Mouse (Mus musculus) CH12.LX (cell line): ENCODE measurements around the gene Ugt1a6b. TPM values are rescaled to one million over a fixed set of nuclear protein-coding genes. Genes with fewer than 3 reads are reported as not detected.

ENCODE experiments used
- DNase-seq: peaks from one replicate; pipeline ENCODE4 v3.0.0-alpha.2; 2013; ENCODE audit errors: extremely low read depth
- H3K27ac ChIP-seq: 2 replicates; pipeline ENCODE4 v1.5.1; 2012; ENCODE audit warnings: low read depth, mild to moderate bottlenecking, control low read depth, moderate library complexity; ENCODE audit not compliant: insufficient read depth
- H3K27me3 ChIP-seq: replicated peaks from 2 replicates; pipeline ENCODE3; 2012; ENCODE audit warnings: inconsistent platforms
- H3K36me3 ChIP-seq, 2 experiments: replicated peaks in 1 of 2; 2 replicates each; pipeline versions ENCODE3 to v1.6.1; 2012; ENCODE audit warnings: inconsistent platforms in 1 of 2, low read length in 1 of 2, mild to moderate bottlenecking in 1 of 2, mixed read lengths in 1 of 2, moderate library complexity in 1 of 2; ENCODE audit not compliant: control insufficient read depth in 1 of 2, insufficient read depth in 1 of 2
- H3K4me1 ChIP-seq, 2 experiments: 2 replicates each; pipeline ENCODE4 v1.6.1; 2012; ENCODE audit warnings: inconsistent platforms in 1 of 2, moderate library complexity in 1 of 2; ENCODE audit not compliant: insufficient read depth in 2 of 2, control insufficient read depth in 1 of 2
- H3K4me2 ChIP-seq: 2 replicates; pipeline ENCODE4 v1.6.1; 2012; ENCODE audit warnings: low read depth, mild to moderate bottlenecking, control low read depth; ENCODE audit not compliant: poor library complexity, insufficient read depth, severe bottlenecking
- H3K4me3 ChIP-seq, 3 experiments: fragments of 150-350 bp in 1 of 3; sonication (generic) in 1 of 3; replicated peaks in 1 of 3; 2 replicates each; pipeline versions ENCODE3 to v1.5.1; 2011 to 2012; ENCODE audit warnings: low read depth in 2 of 3, low read length in 2 of 3, mild to moderate bottlenecking in 2 of 3, moderate library complexity in 2 of 3, control low read depth in 1 of 3, improper control_type of control experiment in 1 of 3, inconsistent platforms in 1 of 3, mixed read lengths in 1 of 3; ENCODE audit not compliant: poor library complexity in 1 of 3
- H3K79me2 ChIP-seq: replicated peaks from 2 replicates; pipeline ENCODE4 v1.6.1; 2012; ENCODE audit warnings: mild to moderate bottlenecking, moderate library complexity; ENCODE audit not compliant: control insufficient read depth, poor library complexity, insufficient read depth, severe bottlenecking; ENCODE audit errors: extremely low read depth
- H3K9ac ChIP-seq: 2 replicates; pipeline ENCODE4 v1.6.1; 2012; ENCODE audit warnings: low read depth, mild to moderate bottlenecking, control low read depth, moderate library complexity; ENCODE audit not compliant: insufficient read depth
- H3K9me3 ChIP-seq: replicated peaks from 2 replicates; pipeline ENCODE3; 2012; ENCODE audit warnings: low read length, inconsistent platforms, mixed read lengths
- BHLHE40 ChIP-seq: IDR thresholded peaks from 2 replicates; pipeline ENCODE4 v1.6.1; 2011; ENCODE audit warnings: mild to moderate bottlenecking, low read depth, low read length, improper control_type of control experiment
- CHD1 ChIP-seq: IDR thresholded peaks from 2 replicates; pipeline ENCODE4 v1.6.1; 2012; ENCODE audit warnings: low read depth, low read length, improper control_type of control experiment, inconsistent platforms
- CTCF ChIP-seq, 2 experiments: IDR thresholded peaks in 1 of 2; conservative IDR thresholded peaks in 1 of 2; 2 replicates each; pipeline ENCODE4 v1.5.1; 2011 to 2012; ENCODE audit warnings: low read depth in 2 of 2, low read length in 2 of 2, improper control_type of control experiment in 1 of 2, inconsistent platforms in 1 of 2, mild to moderate bottlenecking in 1 of 2, moderate library complexity in 1 of 2
- E2F4 ChIP-seq: IDR thresholded peaks from 2 replicates; pipeline ENCODE4 v1.6.1; 2011; ENCODE audit warnings: low read depth, low read length, improper control_type of control experiment; ENCODE audit not compliant: insufficient replicate concordance
- ETS1 ChIP-seq: conservative IDR thresholded peaks from 2 replicates; pipeline ENCODE4 v1.6.1; 2012; ENCODE audit warnings: low read depth, mild to moderate bottlenecking, inconsistent platforms, low read length, improper control_type of control experiment, moderate library complexity
- KAT2A ChIP-seq: IDR thresholded peaks from 2 replicates; pipeline ENCODE4 v1.6.1; 2012; ENCODE audit warnings: low read length, improper control_type of control experiment, inconsistent platforms; ENCODE audit not compliant: insufficient replicate concordance
- MAX ChIP-seq: IDR thresholded peaks from 2 replicates; pipeline ENCODE4 v1.6.1; 2011; ENCODE audit warnings: low read length, improper control_type of control experiment
- MAZ ChIP-seq: IDR thresholded peaks from 2 replicates; pipeline ENCODE4 v1.6.1; 2012; ENCODE audit warnings: low read depth, mild to moderate bottlenecking, inconsistent platforms, low read length, improper control_type of control experiment, moderate library complexity
- MEF2A ChIP-seq: IDR thresholded peaks from 2 replicates; pipeline ENCODE4 v1.6.1; 2014; ENCODE audit warnings: low read depth, mild to moderate bottlenecking, inconsistent platforms, low read length, improper control_type of control experiment, borderline replicate concordance
- NRF1 ChIP-seq: IDR thresholded peaks from 2 replicates; pipeline ENCODE4 v1.6.1; 2014; ENCODE audit warnings: low read depth, mild to moderate bottlenecking, inconsistent platforms, low read length, improper control_type of control experiment, moderate library complexity
- PAX5 ChIP-seq: IDR thresholded peaks from 2 replicates; pipeline ENCODE4 v1.6.1; 2012; ENCODE audit warnings: low read length, inconsistent platforms, mixed read lengths
- POLR2A ChIP-seq: IDR thresholded peaks from 2 replicates; pipeline ENCODE4 v1.6.1; 2011; ENCODE audit warnings: low read depth, mild to moderate bottlenecking, improper control_type of control experiment, low read length
- POLR2AphosphoS2 ChIP-seq: IDR thresholded peaks from 2 replicates; pipeline ENCODE4 v1.6.1; 2011; ENCODE audit warnings: low read depth, low read length, improper control_type of control experiment
- RAD21 ChIP-seq: IDR thresholded peaks from 2 replicates; pipeline ENCODE4 v1.6.1; 2011; ENCODE audit warnings: low read depth, mild to moderate bottlenecking, low read length, improper control_type of control experiment, moderate library complexity
- SMC3 ChIP-seq: IDR thresholded peaks from 2 replicates; pipeline ENCODE4 v1.6.1; 2011; ENCODE audit warnings: low read depth, low read length, improper control_type of control experiment
- TCF12 ChIP-seq: IDR thresholded peaks from 2 replicates; pipeline ENCODE4 v1.6.1; 2014; ENCODE audit warnings: low read depth, mild to moderate bottlenecking, inconsistent platforms, low read length, improper control_type of control experiment
- UBTF ChIP-seq: IDR thresholded peaks from 2 replicates; pipeline ENCODE4 v1.6.1; 2012; ENCODE audit warnings: low read depth, mild to moderate bottlenecking, inconsistent platforms, low read length, improper control_type of control experiment, moderate library complexity
- dilution Hi-C: fragments of 300-500 bp; cut with MboI; formaldehyde crosslinking; loops from 2 replicates; pipeline ENCODE4 v1.14.3; 2020; ENCODE audit warnings: low sequenced_read_pairs; ENCODE audit not compliant: extremely low pct_unique_long_range_greater_than_20kb, extremely low pct_ligation_motif_present
- in situ Hi-C: fragments of 300-500 bp; cut with MboI; formaldehyde crosslinking; loops from 3 replicates; pipeline ENCODE4 v1.14.3; 2019; ENCODE audit warnings: low sequenced_read_pairs, low pct_ligation_motif_present, low pct_unique_long_range_greater_than_20kb, mixed read lengths
- polyA plus RNA-seq: library from polyadenylated mRNA; unstranded; fragments of >175 nt; gene quantifications from 2 replicates; pipeline ENCODE4 v1.2.1, GENCODE M21; 2012; ENCODE audit warnings: low read depth; ENCODE audit not compliant: insufficient read length
- total RNA-seq, 2 experiments: library from RNA; depleted of rRNA; stranded (reverse); fragments of 300-350 nt in 1 of 2; fragments of >200 nt in 1 of 2; gene quantifications; 2 replicates each; pipeline ENCODE4 v1.2.3; 2012 to 2014

Ugt1a6b gene
- total and polyA plus RNA-seq, 3 experiments, result 0.13 to 0.26 TPM; not detected in 1

DNA sequence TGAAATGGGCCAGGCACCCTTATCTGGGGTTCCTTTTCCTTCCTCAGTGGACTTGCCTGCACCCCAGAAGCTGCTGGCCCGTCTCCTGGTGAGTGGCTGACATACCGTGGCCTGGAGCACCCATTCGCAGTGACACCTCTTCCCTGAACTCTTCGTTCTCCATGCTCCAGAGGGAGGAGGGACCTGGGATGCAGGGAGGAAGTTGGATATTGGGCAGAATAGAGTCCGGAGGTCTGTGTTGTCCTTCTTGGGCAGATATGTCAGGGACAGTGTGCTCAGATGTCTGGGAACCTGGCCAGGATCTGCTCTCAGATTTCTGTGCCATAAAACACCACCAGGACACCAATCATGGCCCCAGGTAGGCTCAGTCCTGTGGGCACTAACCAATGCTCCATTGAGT, 137.0 kb downstream of the Ugt1a6b start:
- no peak for DNase-seq
- TF ChIP-seq POLR2AphosphoS2 (no peak), RAD21 (no peak), MEF2A (no peak), ETS1 (no peak), CHD1 (no peak), POLR2A (no peak), MAZ (no peak), BHLHE40 (no peak), SMC3 (no peak), UBTF (no peak), TCF12 (no peak)
- H3K36me3 ChIP-seq, result no peaks in the 10 kb centered on the region
- H3K9me3 ChIP-seq, result peaks cover 74% of the 10 kb centered on the region
- dilution Hi-C loops (no loop called here), in situ Hi-C loops (no loop called here)
- H3K4me3 ChIP-seq, result no peak overlapping the region
- H3K27ac ChIP-seq, result no peak overlapping the region
- H3K9ac ChIP-seq, result no peak overlapping the region
- peaks cover 36% of the 10 kb centered on the region for H3K27me3 ChIP-seq
- H3K4me1 ChIP-seq, result no peaks in the 10 kb centered on the region
- no peaks in the 10 kb centered on the region for H3K79me2 ChIP-seq
- no peak overlapping the region for H3K4me2 ChIP-seq

DNA sequence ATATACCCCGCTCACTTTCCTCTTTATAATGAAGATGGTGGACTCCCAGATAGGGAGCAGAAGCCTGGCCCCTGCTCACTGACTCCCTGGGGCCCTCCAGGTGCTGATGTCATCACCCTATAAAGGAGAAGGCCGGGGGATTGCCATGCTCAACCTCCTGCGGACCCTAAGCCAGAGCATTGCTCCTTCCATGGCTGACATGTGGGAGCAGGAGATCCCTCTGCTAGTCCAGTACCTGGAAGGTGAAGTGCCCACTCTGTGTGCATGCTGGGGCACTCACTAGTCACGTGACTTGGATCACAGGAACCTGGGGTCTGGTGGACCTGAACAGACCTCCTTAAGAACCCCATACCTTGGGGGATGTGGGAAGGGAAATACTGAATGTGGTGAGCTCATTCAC, 137.5 kb downstream of the Ugt1a6b start:
- dilution Hi-C loops, result no loop called here
- H3K9me3 ChIP-seq, result peaks cover 72% of the 10 kb centered on the region
- in situ Hi-C loops, result no loop called here

DNA sequence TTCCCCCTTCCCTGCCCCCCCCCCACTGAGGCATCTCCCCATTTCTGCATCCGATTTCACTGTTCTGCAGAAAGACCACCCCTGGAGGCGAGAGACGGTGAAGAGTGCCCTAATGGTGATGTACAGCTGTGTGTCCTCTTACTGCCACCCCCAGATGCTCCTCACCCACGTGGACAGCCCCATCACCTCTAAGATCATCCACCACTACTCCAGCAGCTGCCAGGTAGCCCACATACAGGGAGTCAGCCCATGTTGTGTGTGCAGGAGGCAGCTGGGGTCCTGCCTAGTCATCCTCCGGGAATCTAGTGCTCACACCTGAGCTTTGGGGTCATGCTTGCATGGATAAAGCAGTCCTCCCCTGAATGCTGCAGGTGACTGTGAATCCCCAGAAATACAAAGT, 140.8 kb downstream of the Ugt1a6b start:
- Histone ChIP-seq H3K36me3 (no peaks in the 10 kb centered on the region), H3K4me2 (no peak overlapping the region), H3K27me3 (peaks cover 17% of the 10 kb centered on the region), H3K27ac (no peak overlapping the region), H3K4me3 (no peak overlapping the region), H3K79me2 (no peaks in the 10 kb centered on the region), H3K9me3 (peaks cover 72% of the 10 kb centered on the region), H3K9ac (no peak overlapping the region), H3K4me1 (no peaks in the 10 kb centered on the region)
- in situ Hi-C loops, result no loop called here
- TF ChIP-seq NRF1, result no peak
- TF ChIP-seq PAX5, result no peak
- no peak for TF ChIP-seq CHD1
- TF ChIP-seq CTCF (conservative IDR thresholded peaks at IDR 0.05 in 1 of 2, IDR thresholded peaks at IDR 0.05 in 1 of 2; ENCODE audit: low read depth in 2 of 2, low read length in 2 of 2), result no peak
- no peak for TF ChIP-seq E2F4
- no peak for TF ChIP-seq MAX
- no peak for TF ChIP-seq POLR2AphosphoS2
- no peak for TF ChIP-seq POLR2A
- TF ChIP-seq KAT2A, result no peak
- dilution Hi-C loops, result no loop called here
- no peak for DNase-seq

More for the DNA sequence above, 137.5 kb downstream of the Ugt1a6b start:
- TF ChIP-seq SMC3, result no peak
- peak; percentile 20; the same call in 1 of the 2 replicates for TF ChIP-seq BHLHE40
- Histone ChIP-seq H3K4me1 (no peaks in the 10 kb centered on the region), H3K27ac (no peak overlapping the region), H3K36me3 (no peaks in the 10 kb centered on the region), H3K4me3 (no peak overlapping the region), H3K9ac (no peak overlapping the region), H3K4me2 (no peak overlapping the region), H3K27me3 (peaks cover 34% of the 10 kb centered on the region), H3K79me2 (no peaks in the 10 kb centered on the region)
- DNase-seq, result no peak
